Mouse (Mus musculus) liver, postnatal 0 days (tissue): ENCODE measurements around the gene Mpdu1. TPM values are rescaled to one million over a fixed set of nuclear protein-coding genes. Genes with fewer than 3 reads are reported as not detected.

Experiments used
- ATAC-seq: fragments of 200-750 bp; cut with Nextera tagmentation; 2 replicates; pipeline ENCODE4 v1.8.0; 2017; ENCODE audit warnings: mild to moderate bottlenecking, moderate library complexity
- DNase-seq: peaks from one replicate; pipeline ENCODE4 v3.0.0-alpha.2; 2016
- H3K27ac ChIP-seq: fragments of 300-500 bp; sonication (generic); 2 replicates; pipeline ENCODE4 v1.5.1; 2014; ENCODE audit warnings: antibody characterized with exemption, moderate library complexity, mild to moderate bottlenecking, low read depth
- H3K27me3 ChIP-seq: fragments of 300-500 bp; sonication (generic); 2 replicates; pipeline ENCODE4 v1.6.1; 2014; ENCODE audit warnings: low read length, control low read depth, mixed read lengths; ENCODE audit not compliant: insufficient read depth
- H3K36me3 ChIP-seq: fragments of 300-500 bp; sonication (generic); replicated peaks from 2 replicates; pipeline ENCODE4 v1.6.1; 2014; ENCODE audit warnings: mild to moderate bottlenecking, control low read depth, low read length, moderate library complexity, mixed read lengths; ENCODE audit not compliant: insufficient read depth
- H3K4me1 ChIP-seq: fragments of 300-500 bp; sonication (generic); 2 replicates; pipeline ENCODE4 v1.6.1; 2014; ENCODE audit warnings: antibody characterized with exemption, mild to moderate bottlenecking, control low read depth; ENCODE audit not compliant: insufficient read depth
- H3K4me2 ChIP-seq: fragments of 300-500 bp; sonication (generic); 2 replicates; pipeline ENCODE4 v1.6.1; 2014; ENCODE audit warnings: low read depth, mild to moderate bottlenecking, low read length, moderate library complexity, mixed read lengths
- H3K4me3 ChIP-seq: fragments of 300-500 bp; sonication (generic); 2 replicates; pipeline ENCODE4 v1.5.1; 2014; ENCODE audit warnings: low read depth, low read length
- H3K9ac ChIP-seq: fragments of 300-500 bp; sonication (generic); replicated peaks from 2 replicates; pipeline ENCODE4 v1.6.1; 2014; ENCODE audit warnings: mild to moderate bottlenecking, moderate library complexity
- H3K9me3 ChIP-seq: fragments of 300-500 bp; sonication (generic); 2 replicates; pipeline ENCODE4 v1.6.1; 2016; ENCODE audit warnings: mild to moderate bottlenecking, control low read depth, low read length, mixed read lengths
- CTCF ChIP-seq: sonication (generic); IDR thresholded peaks from 2 replicates; pipeline ENCODE4 v1.5.1; 2016; ENCODE audit warnings: antibody characterized with exemption, low read depth
- EP300 ChIP-seq: IDR thresholded peaks from 2 replicates; pipeline ENCODE4 v1.6.1; 2016; ENCODE audit warnings: antibody characterized with exemption, low read depth, mild to moderate bottlenecking
- WGBS: fragments of 180-500 bp; shearing (Covaris S2); extraction: QIAGEN DNeasy Blood & Tissue Kit; methylation state at CpG from one replicate; pipeline ENCODE4 v1.1.7; 2014; ENCODE audit not compliant: insufficient replicate concordance; 5-methylcytosine and 5-hydroxymethylcytosine counted together
- microRNA counts: library from miRNA; unstranded; fragments of <30 nt; microRNA quantifications from one replicate; lab custom pipeline; 2015
- microRNA-seq: library from miRNA; unstranded; fragments of <30 nt; microRNA quantifications from one replicate; pipeline ENCODE4, GENCODE M21; 2016
- polyA plus RNA-seq: library from polyadenylated mRNA; unstranded; fragments of >200 nt; fragmentation: Nextera tagmentation; extraction: Ambion mirVana; gene quantifications from 2 replicates; pipeline ENCODE4 v1.2.1, GENCODE M21; 2015

The Mpdu1 gene
- polyA plus RNA-seq, 1 experiment from 2014 or later, result 41.0 TPM

GRCm38 (mm10) chr11:69610899-69611298 is 51.5 kb downstream of the Mpdu1 start:
- ATAC-seq (no peak), DNase-seq (no peak)
- H3K9me3 ChIP-seq, result no peaks in the 10 kb centered on the region
- no peak overlapping the region for H3K27ac ChIP-seq
- no peak overlapping the region for H3K4me3 ChIP-seq
- H3K9ac ChIP-seq, result no peak overlapping the region
- H3K4me2 ChIP-seq, result no peak overlapping the region
- no peaks in the 10 kb centered on the region for H3K27me3 ChIP-seq
- 73% methylated on average over 4 of the region's 4 CpGs for WGBS
- TF ChIP-seq EP300 (no peak), CTCF (no peak)
- peaks cover 8% of the 10 kb centered on the region for H3K4me1 ChIP-seq
- no peaks in the 10 kb centered on the region for H3K36me3 ChIP-seq

GRCm38 (mm10) chr11:69609416-69609815 is 53.0 kb downstream of the Mpdu1 start:
- peaks cover 7% of the 10 kb centered on the region; the same call in 1 of the 2 replicates for H3K27me3 ChIP-seq
- DNase-seq, result no peak
- 45% methylated on average over 7 of the region's 7 CpGs for WGBS
- no peak overlapping the region for H3K4me2 ChIP-seq
- no peak overlapping the region for H3K27ac ChIP-seq
- H3K9ac ChIP-seq, result no peak overlapping the region
- H3K4me1 ChIP-seq, result peaks cover 18% of the 10 kb centered on the region
- TF ChIP-seq CTCF, result no peak
- peak; percentile 76 for TF ChIP-seq EP300
- H3K4me3 ChIP-seq, result no peak overlapping the region
- ATAC-seq, result no peak
- no peaks in the 10 kb centered on the region for H3K36me3 ChIP-seq
- no peaks in the 10 kb centered on the region for H3K9me3 ChIP-seq

- peak overlapping the region; percentile 7; the same call in 1 of the 2 replicates for H3K27ac ChIP-seq
- H3K4me2 ChIP-seq, result no peak overlapping the region
- ATAC-seq (no peak), DNase-seq (no peak)
- no peak overlapping the region for H3K9ac ChIP-seq
- 62% methylated on average over 3 of the region's 3 CpGs for WGBS
- no peaks in the 10 kb centered on the region for H3K9me3 ChIP-seq
- peaks cover 7% of the 10 kb centered on the region; the same call in 1 of the 2 replicates for H3K27me3 ChIP-seq
- H3K4me1 ChIP-seq, result peaks cover 16% of the 10 kb centered on the region
- no peak overlapping the region for H3K4me3 ChIP-seq
- no peak for TF ChIP-seq CTCF
- TF ChIP-seq EP300, result no peak
- H3K36me3 ChIP-seq, result no peaks in the 10 kb centered on the region
Measured at GRCm38 (mm10) chr11:69608525-69608924, 53.9 kb downstream of the Mpdu1 start.

- no peak for ATAC-seq
- WGBS, result 76% methylated on average over 2 of the region's 2 CpGs
Measured at GRCm38 (mm10) chr11:69606832-69607231, 55.6 kb downstream of the Mpdu1 start.

More at GRCm38 (mm10) chr11:69606832-69607231, 55.6 kb downstream of the Mpdu1 start:
- no peaks in the 10 kb centered on the region for H3K36me3 ChIP-seq
- peaks cover 24% of the 10 kb centered on the region for H3K4me1 ChIP-seq
- no peaks in the 10 kb centered on the region for H3K9me3 ChIP-seq
- DNase-seq, result no peak
- TF ChIP-seq CTCF (no peak), EP300 (no peak)
- no peak overlapping the region for H3K4me3 ChIP-seq
- H3K27me3 ChIP-seq, result peaks cover 7% of the 10 kb centered on the region; the same call in 1 of the 2 replicates
- H3K9ac ChIP-seq, result no peak overlapping the region
- no peak overlapping the region for H3K4me2 ChIP-seq
- no peak overlapping the region for H3K27ac ChIP-seq

MicroRNAs encoded within 50 kb of the gene (microRNA counts, 519-probe panel; counts per million panel counts)
- microRNA mmu-miR-1934 (lab: Ali Mortazavi, UCI), result not detected
- microRNA mmu-miR-467f (lab: Ali Mortazavi, UCI), result 4,617 counts per million, percentile 52 among the panel's probes with 10 or more counts

Small RNA genes within 50 kb of the gene (microRNA-seq; reads per million reads assigned to microRNA genes)
- gene Mir1934 (11.3 reads per million, percentile 20 among the genes with 10 or more reads in this experiment), gene Mir467f (not detected)

Other genes starting within 250 kb of the Mpdu1 start
- 7.4 and 8.2 TPM in 2 replicates for gene Kdm6b, start 249.0 kb downstream of the Mpdu1 start, polyA plus RNA-seq
- gene Dnah2, start 113.5 kb downstream of the Mpdu1 start, polyA plus RNA-seq, result 0.04 and 0.05 TPM in 2 replicates
- 0.19 and 0.20 TPM in 2 replicates for gene Efnb3, start 102.4 kb downstream of the Mpdu1 start, polyA plus RNA-seq
- 8.1 and 10.0 TPM in 2 replicates for gene Wrap53, start 82.4 kb downstream of the Mpdu1 start, polyA plus RNA-seq
- gene Trp53, start 82.3 kb downstream of the Mpdu1 start, polyA plus RNA-seq, result 32.6 and 33.5 TPM in 2 replicates
- gene Atp1b2, start 56.7 kb downstream of the Mpdu1 start, polyA plus RNA-seq, result 4.0 and 5.3 TPM in 2 replicates
- gene Shbg, start 44.7 kb downstream of the Mpdu1 start, polyA plus RNA-seq, result 4.3 and 4.7 TPM in 2 replicates
- gene Sat2, start 40.6 kb downstream of the Mpdu1 start, polyA plus RNA-seq, result 15.2 and 18.7 TPM in 2 replicates
- 6.8 TPM in 2 replicates for gene Fxr2, start 29.7 kb downstream of the Mpdu1 start, polyA plus RNA-seq
- 0.13 TPM in 1 of 2 replicates, not detected in the other for gene Sox15, start 7.3 kb downstream of the Mpdu1 start, polyA plus RNA-seq
- gene Cd68, start 3.5 kb upstream of the Mpdu1 start, polyA plus RNA-seq, result 30.1 and 32.5 TPM in 2 replicates
- gene Eif4a1, start 9.8 kb upstream of the Mpdu1 start, polyA plus RNA-seq, result 199 and 203 TPM in 2 replicates
- 14.5 and 15.2 TPM in 2 replicates for gene Senp3, start 19.4 kb upstream of the Mpdu1 start, polyA plus RNA-seq
- gene Tnfsf13, start 23.1 kb upstream of the Mpdu1 start, polyA plus RNA-seq, result 0.46 and 0.83 TPM in 2 replicates
- 2.8 and 3.6 TPM in 2 replicates for gene Tnfsf12, start 33.2 kb upstream of the Mpdu1 start, polyA plus RNA-seq
- 1.1 and 1.4 TPM in 2 replicates for gene Tnfsfm13, start 33.5 kb upstream of the Mpdu1 start, polyA plus RNA-seq
- gene Polr2a, start 96.0 kb upstream of the Mpdu1 start, polyA plus RNA-seq, result 6.6 and 6.8 TPM in 2 replicates
- not detected in 2 replicates for gene Slc35g3, start 99.3 kb upstream of the Mpdu1 start, polyA plus RNA-seq
- gene Zbtb4, start 103.3 kb upstream of the Mpdu1 start, polyA plus RNA-seq, result 0.67 and 0.75 TPM in 2 replicates
- gene Chrnb1, start 133.3 kb upstream of the Mpdu1 start, polyA plus RNA-seq, result 0.73 and 0.76 TPM in 2 replicates
- gene Fgf11, start 139.2 kb upstream of the Mpdu1 start, polyA plus RNA-seq, result 0.04 and 0.07 TPM in 2 replicates
- 4.4 and 4.8 TPM in 2 replicates for gene Tmem102, start 143.0 kb upstream of the Mpdu1 start, polyA plus RNA-seq
- not detected in 2 replicates for gene Gm39566, start 152.7 kb upstream of the Mpdu1 start, polyA plus RNA-seq
- gene Spem2, start 155.8 kb upstream of the Mpdu1 start, polyA plus RNA-seq, result not detected in 2 replicates
- gene Spem1, start 159.5 kb upstream of the Mpdu1 start, polyA plus RNA-seq, result not detected in 2 replicates
- gene Nlgn2, start 175.1 kb upstream of the Mpdu1 start, polyA plus RNA-seq, result 0.60 and 0.75 TPM in 2 replicates
- gene Tmem256, start 175.9 kb upstream of the Mpdu1 start, polyA plus RNA-seq, result 412 and 418 TPM in 2 replicates
- 20.8 and 23.1 TPM in 2 replicates for gene Plscr3, start 183.7 kb upstream of the Mpdu1 start, polyA plus RNA-seq
- 0.28 and 0.69 TPM in 2 replicates for gene Tnk1, start 196.1 kb upstream of the Mpdu1 start, polyA plus RNA-seq
- gene Tmem95, start 215.4 kb upstream of the Mpdu1 start, polyA plus RNA-seq, result not detected in 2 replicates
- gene Kctd11, start 218.8 kb upstream of the Mpdu1 start, polyA plus RNA-seq, result 0.92 and 0.95 TPM in 2 replicates
- 6.5 and 7.1 TPM in 2 replicates for gene Acap1, start 232.9 kb upstream of the Mpdu1 start, polyA plus RNA-seq
- 0.90 and 1.2 TPM in 2 replicates for gene 2810408A11Rik, start 238.3 kb upstream of the Mpdu1 start, polyA plus RNA-seq
- gene Neurl4, start 238.4 kb upstream of the Mpdu1 start, polyA plus RNA-seq, result 1.0 and 1.4 TPM in 2 replicates